Mouse (Mus musculus): ENCODE results near the gene Osgin1.

GRCm38 (mm10) chr8:119426069-119426735 is 7.7 kb upstream of the Osgin1 start:
- TF ChIP-seq POLR2A (IDR thresholded peaks at IDR 0.05; ENCODE audit: insufficient read depth, low read length) (no peak), CTCF (IDR thresholded peaks at IDR 0.05; ENCODE audit: low read depth, low read length) (no peak), EP300 (IDR thresholded peaks at IDR 0.05; ENCODE audit: insufficient read depth, low read depth, low read length) (no peak)
